Comparison of ENCODE assay signal across 16 mouse cellular contexts in the genomic region with DNA sequence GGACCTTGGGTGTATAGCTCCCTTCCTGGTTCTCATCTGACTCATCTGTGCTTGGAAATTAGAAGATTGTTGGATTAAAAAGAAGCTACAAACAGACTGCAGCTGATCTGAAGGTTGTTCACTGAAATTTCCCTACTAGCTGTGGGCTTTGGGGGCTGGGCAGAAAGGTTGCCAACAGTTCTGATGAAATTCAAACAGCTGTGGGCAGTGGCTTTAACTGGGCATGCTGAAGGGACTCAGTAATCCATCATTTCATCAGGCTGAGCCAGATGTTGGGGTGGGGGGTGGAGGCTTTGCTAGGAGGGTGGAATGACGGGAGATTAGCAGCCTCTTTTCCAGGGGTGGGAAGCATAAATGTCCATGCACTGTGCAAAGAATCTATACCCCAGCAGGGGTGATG. TPM values are rescaled to one million over a fixed set of nuclear protein-coding genes. Genes with fewer than 3 reads are reported as not detected.
"Had no signal": no experiment of that assay in that cellular context is flagged by ENCODE, and none has a peak within 500 bp of the region (broad histone marks: within the 10 kb centered on the region; RNA-seq: fewer than 3 reads in every experiment).

No protein-coding gene starts in this region.

- H3K27ac ChIP-seq: kidney, postnatal 0 days; limb, embryonic 12.5 days; liver, embryonic 14.5 days; neural tube, embryonic 13.5 days had no signal

- H3K9me3 ChIP-seq: limb, embryonic 12.5 days; neural tube, embryonic 13.5 days had no signal

- H3K9ac ChIP-seq: limb, embryonic 12.5 days; liver, embryonic 14.5 days; neural tube, embryonic 13.5 days had no signal

- H3K27me3 ChIP-seq: limb, embryonic 12.5 days; neural tube, embryonic 13.5 days had no signal

- H3K36me3 ChIP-seq: limb, embryonic 12.5 days; neural tube, embryonic 13.5 days had no signal

- H3K4me3 ChIP-seq: limb, embryonic 12.5 days; neural tube, embryonic 13.5 days had no signal

- H3K4me2 ChIP-seq: limb, embryonic 12.5 days; neural tube, embryonic 13.5 days had no signal

- DNase-seq: kidney, adult 9 months; kidney, postnatal 36 days; layer of hippocampus, adult 9-11 months; layer of hippocampus, postnatal 36 days; lung, adult 18-20 months; midbrain, embryonic 14.5 days; right cerebral cortex, postnatal 4 days; spleen, adult 18-20 months; thymus, adult 18-20 months; thymus, postnatal 14 days had no signal

- H3K4me1 ChIP-seq: limb, embryonic 12.5 days; neural tube, embryonic 13.5 days had no signal

RNA-seq across cellular contexts. Expression of a gene that starts 38.5 kb away (rescaled TPM):
- total RNA-seq: layer of hippocampus, adult 18-20 months; layer of hippocampus, postnatal 36 days had no signal
- polyA plus RNA-seq: midbrain, embryonic 14.5 days; neural tube, embryonic 13.5 days; stomach, embryonic 14.5 days had no signal
